Mouse (Mus musculus) cerebellum, adult 2 months (tissue): ENCODE results near the gene Fam163a. TPM values are rescaled to one million over a fixed set of nuclear protein-coding genes. Genes with fewer than 3 reads are reported as not detected.

Source experiments
- DNase-seq, 2 experiments: peaks; one replicate each; pipeline ENCODE4 v3.0.0; 2021
- H3K27ac ChIP-seq: fragments of 200-500 bp; 2 replicates; pipeline ENCODE4 v1.5.1; 2012; ENCODE audit warnings: low read length, control low read depth, inconsistent platforms; ENCODE audit not compliant: insufficient read depth
- H3K27me3 ChIP-seq: fragments of 200-500 bp; 2 replicates; pipeline ENCODE4 v1.6.1; 2012; ENCODE audit warnings: inconsistent platforms, mild to moderate bottlenecking, low read length, moderate library complexity; ENCODE audit not compliant: control insufficient read depth, insufficient read depth
- H3K4me1 ChIP-seq: fragments of 200-500 bp; 2 replicates; pipeline ENCODE4 v1.6.1; 2011; ENCODE audit warnings: low read length; ENCODE audit not compliant: control insufficient read depth, insufficient read depth
- H3K4me3 ChIP-seq: fragments of 200-500 bp; replicated peaks from 2 replicates; pipeline ENCODE3; 2011; ENCODE audit warnings: mild to moderate bottlenecking, low read depth, low read length, control low read depth; ENCODE audit not compliant: insufficient read depth
- CTCF ChIP-seq: fragments of 200-500 bp; IDR thresholded peaks from 2 replicates; pipeline ENCODE4 v1.5.1; 2011; ENCODE audit warnings: low read depth, mild to moderate bottlenecking, control low read depth, low read length, moderate library complexity, borderline replicate concordance; ENCODE audit not compliant: insufficient read depth
- POLR2A ChIP-seq: fragments of 200-500 bp; IDR thresholded peaks from 2 replicates; pipeline ENCODE4 v1.6.1; 2011; ENCODE audit warnings: low read length, control low read depth, borderline replicate concordance; ENCODE audit not compliant: insufficient read depth
- WGBS: fragments of 180-500 bp; shearing (Covaris S2); methylation state at CpG from one replicate; pipeline ENCODE4 v1.1.7; 2018; 5-methylcytosine and 5-hydroxymethylcytosine counted together
- polyA plus RNA-seq: library from polyadenylated mRNA; depleted of rRNA; stranded (reverse); fragments of >200 nt; gene quantifications from 2 replicates; pipeline ENCODE4 v1.2.3, GENCODE M21; 2012

The Fam163a gene
- polyA plus RNA-seq, 1 experiment: 3.4 TPM

DNA sequence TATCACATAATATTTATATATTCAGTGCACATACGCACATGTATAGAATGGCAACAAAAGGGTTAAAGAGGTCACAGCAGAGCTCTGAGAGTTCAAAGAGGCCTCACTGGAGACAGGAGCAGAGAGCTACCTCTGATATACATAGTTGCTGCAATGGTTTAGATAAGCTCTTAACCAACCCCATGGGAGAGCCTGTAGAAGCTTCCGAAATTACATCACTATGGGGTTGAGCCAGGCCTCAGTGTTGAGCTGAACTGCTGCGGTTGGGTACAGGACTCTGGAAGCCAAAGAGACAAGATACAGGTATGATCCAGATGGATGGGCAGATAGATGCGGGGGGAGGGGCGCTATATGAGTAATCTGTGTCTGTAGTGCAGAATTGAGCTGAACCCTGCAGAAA lies 8.1 kb upstream of the Fam163a start:
- Histone ChIP-seq H3K4me3 (no peak overlapping the region), H3K27ac (no peak overlapping the region), H3K4me1 (no peaks in the 10 kb centered on the region), H3K27me3 (no peaks in the 10 kb centered on the region; the same call in 1 of the 2 replicates)
- no peak for TF ChIP-seq CTCF
- no peak for TF ChIP-seq POLR2A
- DNase-seq: no peak
- WGBS: 92% methylated on average over 5 of the region's 5 CpGs

DNA sequence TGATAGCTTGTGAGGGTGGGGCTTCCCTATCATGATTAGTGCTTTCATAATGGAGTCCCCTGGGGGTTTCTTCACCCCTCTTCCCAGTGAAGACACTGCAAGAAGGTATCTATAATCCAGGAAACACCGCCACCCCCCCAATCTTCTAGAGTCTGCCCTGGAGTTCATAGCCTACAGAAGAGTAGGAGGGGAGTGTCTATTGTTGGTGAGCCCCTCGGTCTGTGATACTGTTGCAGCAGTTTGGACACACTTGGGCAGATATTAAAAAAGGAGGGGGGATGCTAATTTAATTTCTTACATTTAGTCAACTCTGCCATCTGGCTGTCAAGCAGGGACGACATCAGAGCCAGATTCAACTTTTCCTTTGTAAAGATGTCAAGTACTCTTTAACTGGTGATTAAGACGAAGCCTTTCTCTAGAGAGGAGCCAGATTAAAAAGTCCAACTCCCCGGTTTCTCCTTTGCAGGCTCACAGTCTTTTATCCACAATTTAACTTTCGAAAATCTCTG lies 7.0 kb upstream of the Fam163a start:
- Histone ChIP-seq H3K27ac (no peak overlapping the region), H3K4me3 (no peak overlapping the region), H3K4me1 (no peaks in the 10 kb centered on the region), H3K27me3 (no peaks in the 10 kb centered on the region; the same call in 1 of the 2 replicates)
- no peak for TF ChIP-seq POLR2A
- no peak for TF ChIP-seq CTCF
- DNase-seq: no peak
- WGBS: 29% methylated on average over 6 of the region's 6 CpGs

DNA sequence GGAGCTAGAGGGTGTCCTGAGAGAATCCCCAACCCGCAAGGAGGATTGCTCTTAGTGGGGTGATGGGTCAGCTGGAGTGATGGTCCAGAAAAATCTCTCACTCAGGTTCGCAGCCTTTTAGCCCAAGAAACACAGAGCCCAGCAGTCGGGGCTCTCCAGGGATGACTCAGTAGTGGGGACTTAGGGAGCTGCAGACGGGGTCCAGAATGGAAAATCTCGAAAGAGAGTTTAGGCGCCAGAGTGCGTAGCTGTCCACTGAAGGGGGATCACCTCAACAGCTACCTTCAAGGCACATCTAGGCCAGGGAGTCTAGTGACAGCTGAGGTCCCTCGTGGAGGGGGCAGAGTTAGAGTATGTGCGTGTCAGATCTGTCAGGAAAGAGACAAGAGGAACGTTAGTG lies 338 bp upstream of the Fam163a start:
- H3K4me1 ChIP-seq: no peaks in the 10 kb centered on the region; the same call in 1 of the 2 replicates
- no peaks in the 10 kb centered on the region; the same call in 1 of the 2 replicates for H3K27me3 ChIP-seq
- no peak for DNase-seq
- H3K4me3 ChIP-seq: no peak overlapping the region
- no peak overlapping the region for H3K27ac ChIP-seq
- WGBS: 21% methylated on average over 10 of the region's 10 CpGs
- TF ChIP-seq POLR2A: no peak
- no peak for TF ChIP-seq CTCF

DNA sequence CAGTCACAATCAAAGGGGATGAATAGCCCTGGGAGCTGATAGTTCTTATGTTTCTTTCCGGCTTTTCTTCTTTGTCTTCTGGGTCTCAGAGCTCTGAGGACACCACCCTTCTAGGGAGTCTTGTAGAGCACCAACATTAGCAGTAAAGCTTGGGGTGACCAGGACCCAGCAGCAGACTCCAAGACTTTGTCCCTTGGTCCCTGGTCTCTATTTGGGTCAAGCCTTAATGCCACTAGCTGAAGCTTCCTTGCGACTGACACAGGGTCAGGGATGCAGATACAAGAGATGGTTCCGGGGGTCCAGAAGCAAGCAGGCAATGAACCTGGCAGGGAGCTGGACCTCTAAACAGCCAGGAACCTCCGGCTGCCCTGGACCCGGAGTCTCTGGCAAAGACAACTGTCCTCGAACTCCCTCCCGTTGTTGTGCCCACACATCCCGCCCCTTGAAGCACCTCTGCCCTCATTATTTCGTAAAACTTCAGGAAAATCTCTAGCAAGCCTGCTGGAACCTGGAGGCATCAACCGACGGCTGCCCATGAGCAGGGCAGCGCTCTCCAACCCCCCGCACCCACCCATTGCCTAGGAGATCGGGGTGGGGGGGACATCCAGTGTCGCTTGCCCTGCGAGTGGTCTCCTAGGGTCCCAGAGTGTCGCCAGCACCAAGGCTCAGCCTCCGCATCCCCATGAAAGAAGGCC lies 718 bp downstream of the Fam163a start:
- WGBS: 7% methylated on average over 18 of the region's 18 CpGs
- H3K4me1 ChIP-seq: no peaks in the 10 kb centered on the region; the same call in 1 of the 2 replicates
- DNase-seq: no peak
- TF ChIP-seq CTCF: no peak
- TF ChIP-seq POLR2A: no peak
- no peaks in the 10 kb centered on the region; the same call in 1 of the 2 replicates for H3K27me3 ChIP-seq
- no peak overlapping the region for H3K4me3 ChIP-seq
- no peak overlapping the region for H3K27ac ChIP-seq

DNA sequence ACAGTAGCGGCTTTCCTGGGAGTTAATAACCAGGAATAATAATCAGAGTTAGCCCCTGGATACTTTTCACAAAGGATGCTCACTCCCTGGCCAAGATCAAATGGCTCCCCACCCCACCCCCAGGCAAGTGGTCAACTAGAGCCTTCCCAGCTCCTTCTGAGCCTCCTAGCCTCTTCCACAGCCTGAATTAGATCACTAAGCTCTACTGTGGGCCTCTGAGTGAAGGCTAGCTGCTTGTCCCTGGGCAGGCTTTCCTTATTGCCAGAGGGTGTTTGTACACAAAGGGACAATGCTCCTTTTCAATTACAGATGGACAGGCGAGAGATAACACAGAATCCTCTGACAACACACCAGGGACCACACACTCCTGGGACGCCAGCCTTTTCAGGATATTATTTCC lies 2.2 kb downstream of the Fam163a start:
- whole genome bisulfite sequencing: 43% methylated on average over 3 of the region's 3 CpGs

DNA sequence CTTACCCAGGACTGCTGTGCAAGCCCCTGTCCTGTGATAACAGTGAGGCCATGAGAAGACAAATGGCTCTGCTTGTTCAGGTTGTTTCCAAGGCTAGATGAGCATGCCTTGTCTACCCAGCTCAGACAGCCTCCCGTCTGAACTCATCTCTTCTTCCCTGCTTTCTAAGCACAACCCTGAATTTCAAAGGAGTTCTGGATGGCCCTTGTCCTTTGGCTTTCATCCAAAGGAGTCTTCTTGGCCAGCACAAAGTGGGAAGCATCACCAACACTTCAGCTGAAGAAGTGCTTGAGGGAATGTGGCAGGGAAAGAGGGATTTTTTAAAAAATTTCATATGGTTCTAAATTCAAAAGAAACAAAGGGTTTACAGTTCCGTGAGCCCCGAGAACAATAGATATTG lies 3.8 kb downstream of the Fam163a start:
- TF ChIP-seq POLR2A (no peak), CTCF (no peak)
- H3K4me3 ChIP-seq: no peak overlapping the region
- DNase-seq: no peak
- H3K27ac ChIP-seq: no peak overlapping the region
- WGBS: 76% methylated on average over 3 of the region's 3 CpGs
- no peaks in the 10 kb centered on the region; the same call in 1 of the 2 replicates for H3K4me1 ChIP-seq
- H3K27me3 ChIP-seq: no peaks in the 10 kb centered on the region; the same call in 1 of the 2 replicates

More for the DNA sequence above, 2.2 kb downstream of the Fam163a start:
- no peak overlapping the region for H3K4me3 ChIP-seq
- no peak overlapping the region for H3K27ac ChIP-seq
- no peak for DNase-seq
- H3K4me1 ChIP-seq: no peaks in the 10 kb centered on the region; the same call in 1 of the 2 replicates
- H3K27me3 ChIP-seq: no peaks in the 10 kb centered on the region; the same call in 1 of the 2 replicates
- TF ChIP-seq CTCF: no peak
- no peak for TF ChIP-seq POLR2A

DNA sequence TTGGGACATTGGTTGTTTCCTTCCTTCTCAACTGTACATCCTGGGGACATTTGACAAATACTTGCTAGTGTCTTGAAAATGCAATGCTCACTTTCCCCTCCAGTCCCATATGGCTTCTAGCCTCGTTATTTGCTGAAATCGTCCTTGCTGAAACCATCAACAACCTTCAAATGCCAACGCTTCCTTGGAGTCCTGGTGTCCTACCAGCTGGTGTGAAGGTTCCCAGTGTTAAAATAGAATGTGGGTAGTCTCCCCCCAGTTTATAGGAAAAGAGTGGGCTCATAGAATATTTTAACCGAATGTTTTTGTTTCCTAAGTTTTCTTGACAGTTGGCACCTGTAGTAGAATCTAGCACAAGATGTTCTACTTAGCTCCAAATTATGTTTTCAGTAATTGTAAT lies 7.2 kb downstream of the Fam163a start:
- Histone ChIP-seq H3K27me3 (no peaks in the 10 kb centered on the region; the same call in 1 of the 2 replicates), H3K4me1 (no peaks in the 10 kb centered on the region), H3K4me3 (no peak overlapping the region), H3K27ac (no peak overlapping the region)
- no peak for DNase-seq
- TF ChIP-seq POLR2A: no peak
- TF ChIP-seq CTCF: no peak
- WGBS: 38% methylated on average over 4 of the region's 4 CpGs

DNA sequence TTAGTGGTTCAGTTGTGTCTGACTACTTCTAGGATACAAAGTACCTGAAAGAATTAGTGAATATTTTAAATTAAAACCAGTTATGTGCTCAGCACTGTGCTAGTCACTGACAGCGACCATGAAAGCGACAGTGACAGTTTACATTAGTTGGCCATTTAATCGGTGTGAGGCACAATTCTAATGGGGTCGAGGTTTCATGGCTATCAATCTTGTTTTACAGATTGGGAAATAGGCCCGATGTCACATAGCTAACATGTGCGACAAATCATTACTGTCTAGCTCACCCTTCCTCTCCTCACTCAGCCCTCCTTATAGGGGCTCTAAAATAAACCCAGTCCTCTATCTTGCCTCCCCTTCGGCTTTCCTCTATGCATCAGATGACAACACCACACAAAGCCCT lies 11.5 kb downstream of the Fam163a start:
- Histone ChIP-seq H3K4me1 (no peaks in the 10 kb centered on the region), H3K4me3 (no peak overlapping the region), H3K27ac (no peak overlapping the region), H3K27me3 (no peaks in the 10 kb centered on the region; the same call in 1 of the 2 replicates)
- no peak for DNase-seq
- TF ChIP-seq CTCF (no peak), POLR2A (no peak)
- 66% methylated on average over 7 of the region's 7 CpGs for WGBS
